ENCODE assay signal across 9 mouse cellular contexts in genomic region chr19:45329748-45330298, GRCm38 (mm10). TPM values are rescaled to one million over a fixed set of nuclear protein-coding genes. Genes with fewer than 3 reads are reported as not detected.
A peak's percentile ranks its signal among the peaks of the same experiment; 100 is the strongest.
DNase-seq lines count a peak whose midpoint lies in the region; ATAC-seq lines count a peak whose summit lies in the region.
"Had no signal": no experiment of that assay in that cellular context is flagged by ENCODE, and none has a peak within 500 bp of the region (broad histone marks: within the 10 kb centered on the region; RNA-seq: fewer than 3 reads in every experiment).

No protein-coding gene starts in this region.

- no peaks in the 10 kb centered on the region for H3K9me3 ChIP-seq in intestine, embryonic 15.5 days
- no peaks in the 10 kb centered on the region for H3K9me3 ChIP-seq in intestine, embryonic 16.5 days (ENCODE audit: control insufficient read depth, low read length)
- H3K9me3 ChIP-seq in embryonic facial prominence, embryonic 12.5 days: no peaks in the 10 kb centered on the region
- H3K9me3 ChIP-seq in hindbrain, embryonic 15.5 days: no peaks in the 10 kb centered on the region
- no peaks in the 10 kb centered on the region for H3K9me3 ChIP-seq in neural tube, embryonic 14.5 days (ENCODE audit: control insufficient read depth, low read length)

- DNase-seq in urinary bladder, adult 18-20 months (ENCODE audit: low spot score in 2 of 2): no peak
- DNase-seq in urinary bladder, adult 2 months (ENCODE audit: low spot score): no peak
- DNase-seq in cerebellum, adult 11 months: no peak

- no peak overlapping the region for H3K27ac ChIP-seq in intestine, embryonic 15.5 days
- no peak overlapping the region for H3K27ac ChIP-seq in intestine, embryonic 16.5 days (ENCODE audit: low read length)
- no peak overlapping the region for H3K27ac ChIP-seq in embryonic facial prominence, embryonic 12.5 days
- H3K27ac ChIP-seq in hindbrain, embryonic 15.5 days (replicated peaks): peak overlapping the region; percentile 64
- H3K27ac ChIP-seq in neural tube, embryonic 14.5 days (ENCODE audit: low read depth, low read length): peak overlapping the region; percentile 80

- no peaks in the 10 kb centered on the region for H3K4me1 ChIP-seq in intestine, embryonic 15.5 days (replicated peaks)
- H3K4me1 ChIP-seq in intestine, embryonic 16.5 days (ENCODE audit: control insufficient read depth, insufficient read depth, low read length): 0 out of 2 replicates have a peak, but pooled peaks cover 4% of the 10 kb centered on the region
- peaks cover 26% of the 10 kb centered on the region for H3K4me1 ChIP-seq in embryonic facial prominence, embryonic 12.5 days
- peaks cover 19% of the 10 kb centered on the region for H3K4me1 ChIP-seq in hindbrain, embryonic 15.5 days (replicated peaks)
- H3K4me1 ChIP-seq in neural tube, embryonic 14.5 days (ENCODE audit: control insufficient read depth, insufficient read depth, low read length): peaks cover 18% of the 10 kb centered on the region

- peaks cover 6% of the 10 kb centered on the region; the same call in 1 of the 2 replicates for H3K27me3 ChIP-seq in intestine, embryonic 15.5 days (replicated peaks)
- H3K27me3 ChIP-seq in intestine, embryonic 16.5 days (replicated peaks; ENCODE audit: control insufficient read depth, insufficient read depth, low read length): peaks cover 19% of the 10 kb centered on the region; the same call in 1 of the 2 replicates
- peaks cover 33% of the 10 kb centered on the region for H3K27me3 ChIP-seq in embryonic facial prominence, embryonic 12.5 days
- peaks cover 5% of the 10 kb centered on the region; the same call in 1 of the 2 replicates for H3K27me3 ChIP-seq in hindbrain, embryonic 15.5 days
- no peaks in the 10 kb centered on the region for H3K27me3 ChIP-seq in neural tube, embryonic 14.5 days (ENCODE audit: control insufficient read depth, insufficient read depth, low read length)

- H3K36me3 ChIP-seq in intestine, embryonic 15.5 days: no peaks in the 10 kb centered on the region
- no peaks in the 10 kb centered on the region for H3K36me3 ChIP-seq in intestine, embryonic 16.5 days (ENCODE audit: control insufficient read depth, insufficient read depth, low read length)
- no peaks in the 10 kb centered on the region for H3K36me3 ChIP-seq in embryonic facial prominence, embryonic 12.5 days
- H3K36me3 ChIP-seq in hindbrain, embryonic 15.5 days: no peaks in the 10 kb centered on the region
- no peaks in the 10 kb centered on the region for H3K36me3 ChIP-seq in neural tube, embryonic 14.5 days (ENCODE audit: control insufficient read depth, insufficient read depth, low read length)

- ATAC-seq in intestine, embryonic 15.5 days: no peak
- ATAC-seq in intestine, embryonic 16.5 days: no peak
- ATAC-seq in embryonic facial prominence, embryonic 12.5 days (ENCODE audit: insufficient number of reproducible peaks, insufficient read depth, low FRiP score, low TSS enrichment): no peak
- ATAC-seq in hindbrain, embryonic 15.5 days (ENCODE audit: low FRiP score, low read depth): peak; percentile 60
- peak; percentile 72 for ATAC-seq in neural tube, embryonic 14.5 days (ENCODE audit: low read depth)
- ATAC-seq: lung, postnatal 0 days had no signal

- peak overlapping the region; percentile 11; the same call in 1 of the 2 replicates for H3K4me2 ChIP-seq in intestine, embryonic 15.5 days (replicated peaks)
- H3K4me2 ChIP-seq in intestine, embryonic 16.5 days (ENCODE audit: low read depth, low read length): no peak overlapping the region
- peak overlapping the region; percentile 35 for H3K4me2 ChIP-seq in embryonic facial prominence, embryonic 12.5 days (replicated peaks)
- peak overlapping the region; percentile 40 for H3K4me2 ChIP-seq in hindbrain, embryonic 15.5 days
- peak overlapping the region; percentile 9; the same call in 1 of the 2 replicates for H3K4me2 ChIP-seq in neural tube, embryonic 14.5 days (ENCODE audit: low read depth, low read length)

- WGBS in intestine, embryonic 15.5 days: 16% methylated on average over 24 of the region's 24 CpGs
- 18% methylated on average over 24 of the region's 24 CpGs for WGBS in intestine, embryonic 16.5 days
- WGBS in embryonic facial prominence, embryonic 12.5 days: 7% methylated on average over 24 of the region's 24 CpGs
- 6% methylated on average over 24 of the region's 24 CpGs for WGBS in hindbrain, embryonic 15.5 days
- WGBS in neural tube, embryonic 14.5 days: 3% methylated on average over 24 of the region's 24 CpGs

- no peak overlapping the region for H3K4me3 ChIP-seq in intestine, embryonic 15.5 days (replicated peaks)
- no peak overlapping the region for H3K4me3 ChIP-seq in intestine, embryonic 16.5 days (ENCODE audit: low read length)
- 0 out of 2 replicates have a peak overlapping the region, but pooled peaks have one; percentile 12 for H3K4me3 ChIP-seq in embryonic facial prominence, embryonic 12.5 days
- H3K4me3 ChIP-seq in hindbrain, embryonic 15.5 days: no peak overlapping the region
- no peak overlapping the region for H3K4me3 ChIP-seq in neural tube, embryonic 14.5 days (ENCODE audit: low read depth, low read length)

- no peak overlapping the region for H3K9ac ChIP-seq in intestine, embryonic 15.5 days
- H3K9ac ChIP-seq in intestine, embryonic 16.5 days (ENCODE audit: low read depth, low read length): no peak overlapping the region
- peak overlapping the region; percentile 10; the same call in 1 of the 2 replicates for H3K9ac ChIP-seq in embryonic facial prominence, embryonic 12.5 days
- H3K9ac ChIP-seq in hindbrain, embryonic 15.5 days: no peak overlapping the region
- 0 out of 2 replicates have a peak overlapping the region, but pooled peaks have one; percentile 18 for H3K9ac ChIP-seq in neural tube, embryonic 14.5 days (replicated peaks; ENCODE audit: low read depth, low read length)

RNA-seq across cellular contexts. Expression of gene Btrc, which starts 33.7 kb away (rescaled TPM):
- polyA plus RNA-seq in intestine, embryonic 15.5 days (2015; fragmentation: Nextera tagmentation; extraction: Ambion mirVana): 31.8 and 32.7 TPM in 2 replicates
- polyA plus RNA-seq in intestine, embryonic 16.5 days (2015; fragmentation: Nextera tagmentation; extraction: Ambion mirVana): 28.7 and 30.4 TPM in 2 replicates
- polyA plus RNA-seq in embryonic facial prominence, embryonic 12.5 days (2016; fragmentation: Nextera tagmentation; extraction: Ambion mirVana): 57.3 and 59.4 TPM in 2 replicates
- polyA plus RNA-seq in hindbrain, embryonic 15.5 days (2015; fragmentation: Nextera tagmentation; extraction: Ambion mirVana): 60.2 and 63.7 TPM in 2 replicates
- 70.8 and 74.8 TPM in 2 replicates for polyA plus RNA-seq in neural tube, embryonic 14.5 days (2014; fragmentation: Nextera tagmentation; extraction: Ambion mirVana)
- polyA plus RNA-seq in urinary bladder, adult 2 months (2012; rRNA removed): 32.0 and 32.9 TPM in 2 replicates

Comparison
In these comparisons a context has a peak if more than half of its experiments do, and no peak if none do; other contexts are left out.
1. ATAC-seq: peak in hindbrain, embryonic 15.5 days (single experiment) and neural tube, embryonic 14.5 days (single experiment); none in intestine, embryonic 15.5 days (single experiment), intestine, embryonic 16.5 days (single experiment) and embryonic facial prominence, embryonic 12.5 days (single experiment).
2. H3K27ac ChIP-seq: peak in hindbrain, embryonic 15.5 days (single experiment) and neural tube, embryonic 14.5 days (single experiment); none in intestine, embryonic 15.5 days (single experiment), intestine, embryonic 16.5 days (single experiment) and embryonic facial prominence, embryonic 12.5 days (single experiment).
3. H3K9ac ChIP-seq: peak in embryonic facial prominence, embryonic 12.5 days (single experiment) and neural tube, embryonic 14.5 days (single experiment); none in intestine, embryonic 15.5 days (single experiment), intestine, embryonic 16.5 days (single experiment) and hindbrain, embryonic 15.5 days (single experiment).